Mouse (Mus musculus): Measurements from ENCODE around the gene Mctp1.
"Not testable (repeated sequence)": the region's sequence is repeated elsewhere in the genome, so short reads cannot be mapped to it uniquely, and the experiment has no call there.

The Mctp1 gene

GRCm38 (mm10) chr13:76481601-76482000 is 97.3 kb downstream of the Mctp1 start:
- no peak for DNase-seq (ENCODE audit: low spot score)

- no peak for DNase-seq (ENCODE audit: low spot score)
These were observed 98.7 kb downstream of the Mctp1 start for GRCm38 (mm10) chr13:76482998-76483397.

DNA sequence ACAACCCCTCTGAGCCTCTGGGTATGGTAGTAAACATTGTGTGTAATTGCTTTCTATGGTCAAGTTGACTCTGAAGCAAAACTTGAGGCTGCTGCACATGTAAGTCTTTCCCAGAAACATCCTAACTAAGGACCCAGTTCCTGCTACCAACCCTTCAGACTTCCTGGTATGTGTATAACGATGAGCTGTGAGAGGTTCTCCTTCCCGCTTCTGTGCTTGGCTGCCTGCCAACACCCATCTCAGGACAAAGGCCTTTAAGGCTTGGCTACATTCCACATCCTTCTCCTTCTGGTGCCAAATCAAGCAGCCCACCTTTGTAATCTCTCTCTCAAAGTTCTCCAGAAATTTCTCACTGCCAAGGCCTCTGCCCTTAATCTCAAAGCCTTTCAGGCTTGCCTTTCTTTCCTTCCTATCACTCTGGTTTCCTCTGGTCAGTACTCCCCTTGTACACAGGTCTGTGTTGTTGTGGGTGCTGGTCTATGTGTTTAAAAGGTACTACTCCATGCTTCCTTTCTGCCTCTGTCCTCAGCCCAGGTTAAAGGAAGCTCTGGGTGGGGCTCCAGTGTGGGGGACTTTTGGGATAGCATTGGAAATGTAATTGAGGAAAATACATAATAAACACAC is 99.9 kb downstream of the Mctp1 start:
- DNase-seq (ENCODE audit: low spot score) = peak; percentile 45

GRCm38 (mm10) chr13:76515896-76516295 is 131.6 kb downstream of the Mctp1 start:
- DNase-seq (ENCODE audit: low spot score) = no peak

GRCm38 (mm10) chr13:76523170-76523569 is 138.8 kb downstream of the Mctp1 start:
- DNase-seq (ENCODE audit: low spot score) = no peak

DNA sequence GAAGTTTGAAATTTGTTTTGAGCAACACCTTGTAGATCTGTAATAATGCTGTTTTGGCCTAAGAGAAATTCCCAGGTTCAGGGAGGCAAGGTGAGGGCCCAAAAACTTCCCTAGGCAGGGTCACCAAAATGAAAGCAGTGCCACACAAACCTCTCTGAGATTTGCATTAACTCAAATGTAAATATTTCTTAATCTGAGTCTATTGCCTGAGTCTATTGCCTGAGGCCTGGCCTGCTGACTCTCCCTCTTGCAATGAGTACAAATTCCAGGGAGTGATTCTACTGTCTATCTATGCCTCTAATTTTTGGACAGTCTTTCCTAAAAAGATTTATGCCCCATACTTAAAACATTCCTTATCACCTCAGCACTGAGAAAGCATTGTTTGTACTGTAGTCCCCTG is 143.0 kb downstream of the Mctp1 start:
- DNase-seq (ENCODE audit: low spot score) = no peak

GRCm38 (mm10) chr13:76527751-76528150 is 143.4 kb downstream of the Mctp1 start:
- no peak for DNase-seq (ENCODE audit: low spot score)

DNA sequence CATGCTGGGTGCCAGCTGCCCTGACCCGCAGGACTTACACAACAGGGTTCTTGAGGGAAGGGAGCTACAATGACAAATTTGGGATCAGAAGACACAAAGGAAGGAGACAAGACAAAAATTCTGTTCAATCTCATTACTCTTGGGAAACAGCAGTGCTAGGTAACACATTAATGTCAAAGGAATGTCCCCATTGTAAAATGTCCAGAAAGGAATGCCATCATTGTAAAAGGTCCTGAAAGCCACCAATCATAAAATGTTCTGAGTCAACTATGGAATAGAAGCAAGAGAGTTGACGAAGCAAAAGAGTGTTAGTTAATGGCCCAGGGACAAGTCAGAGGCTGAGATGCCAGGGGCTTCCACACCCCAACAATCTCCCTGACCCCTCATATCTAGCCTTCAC is 145.6 kb downstream of the Mctp1 start:
- no peak for DNase-seq (ENCODE audit: low spot score)

DNA sequence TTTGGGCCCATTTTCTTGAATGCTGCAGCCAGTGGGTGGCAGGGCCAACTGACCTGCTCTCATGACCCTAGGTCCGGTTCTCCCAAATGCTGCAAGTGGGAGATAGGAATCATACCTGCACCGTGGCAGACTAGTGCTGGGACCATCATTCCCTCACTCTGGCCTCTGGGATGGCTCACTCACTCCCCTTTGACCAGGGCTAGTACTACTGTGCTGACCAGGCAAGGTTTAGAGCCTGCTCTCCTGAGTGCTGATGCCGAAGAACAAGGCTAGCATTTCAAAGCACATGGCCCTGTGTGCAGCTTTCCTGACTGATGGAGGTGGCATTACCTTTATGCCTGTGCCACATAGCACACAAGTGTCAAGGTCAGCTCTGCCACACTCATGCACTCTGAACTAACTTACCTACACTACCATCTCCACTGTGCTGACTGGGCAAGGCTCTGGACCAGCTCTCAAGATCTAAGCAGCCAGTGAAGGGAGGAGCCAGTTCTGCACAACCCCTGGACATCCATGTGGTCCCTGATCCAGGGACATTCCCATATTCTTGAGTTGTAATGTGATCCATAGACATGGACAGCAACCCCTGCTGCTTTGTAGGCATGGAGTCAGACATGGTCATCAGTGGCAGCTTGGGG is 146.7 kb downstream of the Mctp1 start:
- no peak for DNase-seq (ENCODE audit: low spot score)

DNA sequence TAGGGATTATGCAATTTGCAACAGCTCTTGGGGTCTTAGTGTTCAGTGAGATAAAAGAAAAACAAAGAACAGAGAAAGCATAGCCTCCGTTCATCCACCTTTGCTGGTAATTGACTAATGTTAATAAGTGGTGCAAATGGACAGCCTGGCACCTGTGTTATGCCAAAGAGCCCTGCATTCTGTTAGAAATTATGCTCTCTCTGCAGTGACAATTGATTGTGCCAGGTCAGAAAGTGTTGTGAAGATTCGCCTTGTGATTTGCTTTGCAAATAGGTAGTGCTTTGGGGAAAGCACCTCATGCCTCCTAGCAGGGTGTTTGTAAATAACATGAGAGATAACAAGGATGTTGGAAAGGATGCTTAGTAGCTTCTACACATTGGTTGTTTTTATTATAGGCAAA is 163.5 kb downstream of the Mctp1 start:
- DNase-seq (ENCODE audit: low spot score) = no peak

DNA sequence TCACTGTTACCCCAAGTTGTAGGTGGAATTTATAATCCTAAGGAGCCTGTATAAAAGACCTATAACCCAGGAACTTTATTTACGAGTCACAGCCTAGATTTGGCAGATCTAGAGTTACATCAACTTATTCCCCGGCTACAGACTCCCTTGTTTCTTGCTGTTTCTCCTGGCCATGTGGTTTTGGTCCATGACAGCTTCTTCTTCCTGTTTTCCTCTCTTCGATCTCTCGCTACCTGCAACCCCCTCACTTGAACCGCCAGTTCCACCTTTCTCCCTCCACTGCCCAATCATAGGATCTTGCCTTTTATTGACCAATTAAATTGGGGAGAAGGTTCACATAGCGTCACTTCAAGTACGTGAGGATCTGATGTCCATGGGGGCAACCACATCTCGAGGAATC is 176.6 kb downstream of the Mctp1 start:
- DNase-seq (ENCODE audit: low spot score) = no peak

GRCm38 (mm10) chr13:76561594-76561993 is 177.3 kb downstream of the Mctp1 start:
- DNase-seq (ENCODE audit: low spot score) = no peak

DNA sequence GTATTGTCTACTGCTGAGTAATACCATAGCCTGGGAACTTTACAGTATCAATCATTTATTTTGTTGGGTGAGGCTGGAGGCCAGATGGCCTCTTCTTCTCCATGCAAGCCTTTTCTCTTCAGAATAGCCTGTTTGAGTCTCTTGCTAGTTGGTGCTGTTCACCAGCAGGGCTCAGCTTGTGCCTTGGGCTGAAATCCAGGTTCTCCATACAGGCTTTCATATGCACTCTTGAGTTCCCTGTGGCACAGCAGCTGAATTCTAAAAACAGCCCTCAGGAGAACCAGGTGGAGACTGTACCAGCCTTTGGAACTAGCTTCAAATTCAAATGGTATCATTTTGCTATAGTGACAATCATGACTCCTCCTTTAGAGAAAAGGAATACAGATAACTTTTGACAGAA is 179.7 kb downstream of the Mctp1 start:
- no peak for DNase-seq (ENCODE audit: low spot score)

- DNase-seq (ENCODE audit: low spot score) = no peak
These were observed 181.7 kb downstream of the Mctp1 start for GRCm38 (mm10) chr13:76566024-76566423.

GRCm38 (mm10) chr13:76567448-76567847 is 183.1 kb downstream of the Mctp1 start:
- no peak for DNase-seq (ENCODE audit: low spot score)

DNA sequence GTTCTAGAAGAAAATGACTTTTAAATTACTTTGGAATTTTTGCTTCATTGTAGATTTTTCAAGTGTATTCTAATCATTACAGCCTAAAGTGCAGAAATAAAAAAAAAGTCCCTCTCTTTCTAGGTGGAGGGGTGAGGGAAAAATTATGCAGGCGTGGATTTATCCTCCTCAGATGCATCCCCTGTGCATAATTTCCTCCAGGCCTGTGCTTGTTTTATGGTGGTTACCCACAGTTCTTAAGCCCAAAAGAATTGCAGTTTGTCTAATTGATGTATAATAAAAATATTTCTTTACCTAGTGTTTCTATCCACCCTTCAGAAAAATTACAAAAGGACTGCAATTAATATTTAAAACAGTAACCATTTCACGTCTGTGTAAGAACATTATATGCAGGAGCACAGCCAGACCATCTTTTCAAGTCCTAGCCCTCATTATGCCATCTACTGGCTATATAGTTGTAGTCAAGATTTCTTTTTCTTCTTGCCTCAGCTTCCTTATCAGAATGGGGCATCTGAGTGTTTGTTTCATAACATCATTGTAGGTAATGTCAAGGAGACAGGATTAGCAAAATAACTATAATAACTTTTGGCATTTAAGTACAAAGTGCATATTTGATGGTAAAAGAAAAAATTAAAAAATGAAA is 184.4 kb downstream of the Mctp1 start:
- no peak for DNase-seq (ENCODE audit: low spot score)

DNA sequence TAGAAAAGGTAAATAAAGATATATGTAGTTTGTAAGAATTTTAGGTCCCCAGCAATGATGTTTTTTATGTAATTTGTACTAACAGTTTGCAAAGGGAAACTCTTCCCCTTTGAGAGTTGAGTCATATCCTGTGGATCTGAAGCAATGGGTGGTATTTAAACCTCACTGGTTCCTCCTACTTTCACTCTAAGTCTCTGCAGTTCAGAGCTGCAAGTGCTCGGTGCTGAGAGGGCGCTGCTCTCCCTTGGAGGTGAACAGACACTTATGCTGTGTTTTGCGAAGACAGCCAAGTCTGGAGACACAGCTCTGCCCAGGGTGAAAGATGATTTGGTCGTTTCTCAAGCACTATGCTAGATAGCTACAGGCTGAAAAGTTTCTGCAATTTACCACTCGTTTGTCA is 195.1 kb downstream of the Mctp1 start:
- DNase-seq (ENCODE audit: low spot score) = no peak

DNA sequence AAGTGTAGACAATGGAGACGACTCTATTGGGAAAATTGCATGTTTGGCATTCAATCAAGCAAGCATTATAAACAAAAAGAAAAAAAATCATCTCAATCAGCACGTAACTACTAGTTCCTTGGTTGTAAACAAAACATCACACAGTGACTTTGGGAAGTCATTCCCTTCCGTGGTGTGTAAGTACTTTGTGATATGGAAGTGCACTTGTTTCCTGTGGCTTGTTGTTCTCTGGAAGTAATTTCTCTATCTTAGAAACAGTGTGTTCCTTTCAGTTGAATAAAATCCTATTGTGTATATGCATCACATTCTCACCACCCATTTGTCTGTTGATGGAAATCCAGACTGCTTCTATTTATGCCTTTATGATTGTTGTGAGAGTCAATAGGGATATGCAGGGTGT is 201.1 kb downstream of the Mctp1 start:
- no peak for DNase-seq (ENCODE audit: low spot score)

GRCm38 (mm10) chr13:76590709-76591108 is 206.4 kb downstream of the Mctp1 start:
- not testable (repeated sequence) for DNase-seq (ENCODE audit: low spot score)

DNA sequence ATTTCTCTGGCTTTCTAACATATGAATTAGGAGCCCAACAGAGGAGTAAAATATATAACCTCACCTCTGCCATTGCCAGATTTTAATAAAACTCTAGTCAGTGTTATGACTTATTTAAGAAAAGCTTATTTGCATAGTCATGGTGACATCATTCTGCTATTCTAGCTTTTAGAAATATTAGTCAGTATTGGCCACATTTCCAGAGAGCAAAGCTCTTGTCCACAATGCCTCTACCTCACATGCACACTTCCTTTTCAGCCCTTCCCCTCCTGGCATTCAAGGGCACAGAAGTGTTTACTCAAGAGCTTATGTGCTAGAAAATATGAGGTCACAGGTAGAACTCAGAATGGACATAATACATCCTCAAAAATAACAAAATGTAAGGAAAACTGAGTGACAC is 206.9 kb downstream of the Mctp1 start:
- no peak for DNase-seq (ENCODE audit: low spot score)

DNA sequence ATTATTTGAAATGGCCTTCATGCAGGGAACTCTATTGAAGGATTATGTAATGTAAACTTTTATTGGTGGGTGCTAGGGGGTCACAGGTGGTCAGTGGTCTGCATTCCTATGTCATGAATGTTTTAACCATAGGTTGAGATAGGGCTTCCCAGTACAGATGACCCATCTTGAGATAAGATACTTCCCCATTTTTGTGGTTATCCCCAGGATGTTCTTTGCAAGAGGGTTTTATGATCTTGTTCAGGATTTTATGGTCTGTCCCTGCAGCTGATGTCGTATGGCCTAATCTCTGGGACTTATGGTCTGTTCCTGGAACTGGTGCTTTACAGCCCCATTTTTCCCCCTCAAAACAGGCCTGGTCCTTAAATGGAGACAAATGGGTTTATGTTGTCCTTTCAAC is 207.4 kb downstream of the Mctp1 start:
- DNase-seq (ENCODE audit: low spot score) = no peak

DNA sequence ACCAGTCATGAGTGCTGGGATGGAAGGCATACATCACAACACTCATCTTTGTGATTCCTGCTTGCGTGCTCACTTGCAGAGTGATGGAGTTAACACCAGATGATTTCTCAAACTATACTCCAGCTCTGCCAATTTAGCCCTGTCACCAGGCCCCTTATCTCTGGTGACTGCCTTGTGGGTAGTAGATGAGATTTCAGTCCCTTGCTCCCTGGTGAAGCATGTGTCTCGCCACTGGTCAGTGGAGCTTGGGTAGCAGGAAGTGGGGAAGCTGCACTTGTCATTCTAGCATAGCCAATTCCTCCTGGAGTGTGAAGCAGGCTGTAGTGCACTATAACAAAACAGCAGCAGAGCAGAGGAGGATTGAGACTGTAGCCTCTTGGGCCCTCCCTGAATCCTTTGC is 208.6 kb downstream of the Mctp1 start:
- no peak for DNase-seq (ENCODE audit: low spot score)

- no peak for DNase-seq (ENCODE audit: low spot score)
These were observed 212.7 kb downstream of the Mctp1 start for GRCm38 (mm10) chr13:76597005-76597404.

DNA sequence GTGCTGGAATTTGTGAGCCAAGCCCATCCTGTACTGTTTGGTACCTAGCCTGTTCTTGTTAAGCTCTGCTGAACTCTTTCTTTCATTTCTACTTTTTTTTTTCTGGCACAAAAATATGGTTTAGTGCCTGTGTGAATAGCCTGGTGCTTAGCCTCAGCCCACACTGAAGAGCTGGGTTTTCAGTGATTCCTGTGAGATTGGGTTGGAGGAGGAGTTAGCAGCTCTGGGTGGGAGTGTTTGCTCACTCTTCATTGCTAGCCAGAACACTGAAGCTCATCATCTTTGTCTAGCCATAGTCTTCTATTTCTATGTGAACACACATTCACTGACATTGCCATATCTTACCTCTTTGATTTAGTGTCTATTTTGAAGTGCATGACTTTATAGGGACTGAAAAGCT is 225.1 kb downstream of the Mctp1 start:
- DNase-seq (ENCODE audit: low spot score) = no peak
